Mouse (Mus musculus) fibroblast of lung, adult 2 months (primary cell): Measurements from ENCODE around the gene Gprc6a.

Source experiments
- DNase-seq: peaks from one replicate; pipeline ENCODE4 v3.0.0-alpha.2; 2011; ENCODE audit warnings: low read depth

Gprc6a gene

DNA sequence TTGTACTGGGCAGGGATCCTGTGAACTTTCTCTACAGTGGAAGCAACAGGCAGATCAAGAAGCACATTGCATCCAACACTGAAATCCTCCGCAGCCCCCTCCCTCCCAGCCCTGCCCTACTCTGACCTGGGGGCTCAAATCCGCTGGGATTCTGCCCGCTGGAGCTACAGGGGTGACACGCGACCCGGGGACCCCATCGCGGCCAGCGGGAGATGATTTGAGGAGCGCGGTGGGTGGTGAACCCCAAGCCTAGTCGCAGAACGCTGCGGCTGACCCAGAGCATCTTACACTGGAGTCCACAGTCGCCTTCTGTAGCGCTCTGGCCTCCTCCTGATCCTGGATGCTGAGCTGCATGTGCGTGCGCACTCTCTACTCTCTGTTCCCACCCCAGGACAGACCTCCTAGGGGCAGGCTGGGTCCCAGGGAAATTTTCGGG, 41.1 kb downstream of the Gprc6a start, which contains the start of gene Fam162b:
Fam162b (minus strand) TSS at position 379 of the 436 bp plus-strand sequence.
- no peak for DNase-seq

DNA sequence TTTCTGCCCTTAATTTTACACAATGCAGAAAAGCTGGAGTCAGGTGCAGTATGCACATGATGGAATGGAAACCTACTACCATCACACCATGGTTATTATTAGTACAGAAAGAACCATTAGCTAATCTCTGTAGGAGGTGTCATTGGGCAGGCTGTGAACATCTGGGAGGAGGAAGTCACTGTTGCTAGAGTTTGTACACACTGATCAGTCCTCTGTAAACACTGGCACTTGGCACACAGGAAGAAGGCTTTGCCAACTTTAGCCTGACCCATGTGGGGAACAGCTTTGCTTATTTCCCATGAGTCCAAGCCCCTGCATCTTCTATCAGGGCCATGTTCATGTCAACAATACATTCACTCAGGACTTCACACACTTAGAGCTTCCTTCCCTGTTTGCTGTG, 46.3 kb downstream of the Gprc6a start:
- no peak for DNase-seq

DNA sequence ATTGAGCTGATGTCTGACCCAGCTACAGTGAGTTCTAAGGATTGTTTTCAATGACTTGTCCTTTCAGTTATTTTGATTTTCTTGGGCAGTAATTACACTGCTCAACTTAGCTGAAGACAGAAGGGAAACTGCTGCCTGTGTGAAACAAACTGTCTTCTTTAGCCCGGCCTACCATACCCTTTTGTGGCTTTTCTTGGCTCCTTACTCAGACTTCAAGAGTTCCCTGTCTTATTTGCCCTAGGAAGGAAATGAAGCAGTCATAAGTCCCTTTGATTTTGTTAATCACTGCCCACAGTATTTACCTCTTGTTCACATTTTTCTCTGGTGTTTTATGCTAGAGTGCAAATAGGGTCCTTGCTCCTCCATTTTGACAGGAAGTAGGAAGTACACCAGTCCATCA, 46.9 kb downstream of the Gprc6a start:
- no peak for DNase-seq

DNA sequence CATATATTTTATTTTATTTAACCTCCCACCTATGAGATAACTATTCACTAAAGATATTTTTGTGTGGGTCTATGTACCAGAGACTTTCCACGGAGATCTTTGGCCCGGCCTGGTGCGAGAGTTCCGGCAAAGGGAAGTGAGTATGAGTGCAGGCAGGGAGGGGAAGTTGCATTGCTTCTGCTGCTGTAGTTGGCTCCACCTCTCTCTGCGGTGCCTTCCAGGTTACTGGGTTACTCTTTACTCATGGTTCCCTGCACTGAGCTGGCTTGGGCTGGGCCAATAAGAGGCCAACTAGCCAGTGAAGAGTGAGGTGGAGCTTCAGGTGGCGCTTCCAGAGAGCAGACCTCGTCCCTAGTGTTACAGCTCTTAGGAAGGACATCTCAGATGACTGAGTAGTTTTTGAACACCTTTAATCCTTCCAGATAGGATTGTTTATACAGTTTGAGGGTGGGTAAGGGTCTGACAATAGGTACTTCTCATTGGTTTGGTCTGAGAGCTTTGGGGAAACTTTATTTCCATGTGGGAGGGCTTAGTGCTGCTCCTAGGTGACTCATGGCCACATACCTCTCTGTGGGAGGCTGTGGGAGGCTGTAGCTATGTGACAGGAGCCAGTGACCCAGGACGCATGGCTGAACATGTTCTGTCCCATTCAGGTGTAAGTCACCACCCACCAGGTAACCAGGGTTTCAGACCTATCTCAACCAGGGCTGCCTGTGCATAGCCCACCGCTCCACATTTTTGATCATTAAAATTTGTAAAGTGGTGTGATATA, 59.9 kb downstream of the Gprc6a start:
- DNase-seq: no peak
